Mouse (Mus musculus): Measurements from ENCODE around the gene Kcnk7. TPM values are rescaled to one million over a fixed set of nuclear protein-coding genes. Genes with fewer than 3 reads are reported as not detected.

Kcnk7 gene
- polyA plus RNA-seq, 1 experiment = not detected

DNA sequence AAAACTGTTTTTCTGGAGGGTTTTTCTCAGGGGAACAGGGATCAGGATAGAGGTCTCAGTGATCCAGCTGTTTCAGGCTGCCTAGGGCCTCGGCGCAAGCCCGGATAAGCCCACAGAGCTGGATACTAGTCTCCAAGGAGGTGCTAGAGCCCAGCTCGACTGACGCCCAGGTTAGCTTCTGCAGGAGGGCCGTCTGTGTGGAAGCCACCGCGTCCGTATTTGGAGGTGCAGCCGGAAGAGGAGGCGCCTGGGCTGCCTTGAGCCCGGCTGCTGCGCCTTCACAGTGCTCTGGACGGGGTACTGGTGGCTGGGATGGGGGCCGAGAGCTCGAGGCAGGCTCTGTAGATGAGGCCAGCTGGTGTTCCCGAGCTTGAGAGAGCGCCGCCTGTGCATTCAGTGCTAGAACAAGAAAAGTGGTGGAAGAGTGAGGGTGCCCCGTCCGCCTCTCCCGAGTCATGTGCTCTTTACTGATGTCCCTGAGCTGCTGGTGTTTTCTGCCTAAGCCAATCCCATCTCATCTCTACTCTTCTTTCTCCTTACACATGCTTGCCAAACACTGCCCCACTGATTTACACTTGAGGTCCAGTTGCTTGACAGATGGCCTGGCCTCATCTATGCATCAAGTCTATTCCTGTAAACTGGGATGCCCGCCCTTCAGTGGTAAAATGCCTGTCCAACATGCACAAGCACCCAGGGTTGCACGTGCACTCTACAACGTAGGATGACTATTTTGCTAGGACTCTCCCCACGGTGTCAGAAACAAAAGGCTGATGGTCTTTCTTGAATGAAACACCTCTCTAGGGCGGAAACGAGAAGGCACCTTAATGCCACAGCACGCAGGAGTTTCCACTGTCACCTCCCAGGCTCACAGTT, 26.4 kb downstream of the Kcnk7 start:
- Histone ChIP-seq H3K9me3 (no peaks in the 10 kb centered on the region), H3K27me3 (replicated peaks) (peaks cover 15% of the 10 kb centered on the region), H3K36me3 (replicated peaks; ENCODE audit: low read length) (peaks cover 10% of the 10 kb centered on the region), H3K4me3 (replicated peaks) (peak overlapping the region; percentile 97), H3K4me1 (peaks cover 61% of the 10 kb centered on the region)
- TF ChIP-seq GATA1 (IDR thresholded peaks at IDR 0.05; ENCODE audit: borderline replicate concordance, low read length) (no peak), FLI1 (IDR thresholded peaks at IDR 0.05; ENCODE audit: low read length) (no peak)

- H3K4me1 ChIP-seq = peaks cover 60% of the 10 kb centered on the region
- H3K4me3 ChIP-seq (replicated peaks) = peak overlapping the region; percentile 97
- peaks cover 10% of the 10 kb centered on the region for H3K36me3 ChIP-seq (replicated peaks; ENCODE audit: low read length)
- peaks cover 21% of the 10 kb centered on the region for H3K27me3 ChIP-seq (replicated peaks)
- H3K9me3 ChIP-seq = no peaks in the 10 kb centered on the region
- TF ChIP-seq GATA1 (IDR thresholded peaks at IDR 0.05; ENCODE audit: borderline replicate concordance, low read length) (no peak), FLI1 (IDR thresholded peaks at IDR 0.05; ENCODE audit: low read length) (peak; percentile 85; the same call in 1 of the 2 replicates)
These were observed 27.3 kb downstream of the Kcnk7 start for GRCm38 (mm10) chr19:5731264-5731978.

DNA sequence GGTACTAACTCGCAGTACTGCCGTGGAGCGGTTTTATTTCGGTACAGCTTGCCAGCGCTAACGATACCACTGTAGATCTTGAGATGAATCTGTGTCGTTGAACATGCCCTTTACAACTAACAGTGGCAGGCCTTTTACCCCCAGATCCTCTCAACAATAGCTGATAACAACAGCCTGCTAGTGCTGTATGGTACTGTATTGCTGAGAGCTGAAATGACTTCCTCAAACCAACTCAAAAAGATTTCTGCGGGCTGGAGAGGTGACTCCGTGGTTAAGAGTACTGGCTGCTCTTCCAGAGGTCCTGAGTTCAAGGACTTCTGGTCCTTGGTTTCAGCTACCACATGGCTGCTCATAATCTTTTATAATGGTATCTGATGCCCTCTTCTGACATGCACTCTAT, 30.2 kb downstream of the Kcnk7 start:
- H3K36me3 ChIP-seq (replicated peaks; ENCODE audit: low read length) = peaks cover 6% of the 10 kb centered on the region
- no peaks in the 10 kb centered on the region for H3K9me3 ChIP-seq
- H3K27me3 ChIP-seq (replicated peaks) = peaks cover 41% of the 10 kb centered on the region
- H3K4me1 ChIP-seq = peaks cover 34% of the 10 kb centered on the region
- TF ChIP-seq FLI1 (IDR thresholded peaks at IDR 0.05; ENCODE audit: low read length) (no peak), GATA1 (IDR thresholded peaks at IDR 0.05; ENCODE audit: borderline replicate concordance, low read length) (no peak)
- H3K4me3 ChIP-seq (replicated peaks) = no peak overlapping the region

DNA sequence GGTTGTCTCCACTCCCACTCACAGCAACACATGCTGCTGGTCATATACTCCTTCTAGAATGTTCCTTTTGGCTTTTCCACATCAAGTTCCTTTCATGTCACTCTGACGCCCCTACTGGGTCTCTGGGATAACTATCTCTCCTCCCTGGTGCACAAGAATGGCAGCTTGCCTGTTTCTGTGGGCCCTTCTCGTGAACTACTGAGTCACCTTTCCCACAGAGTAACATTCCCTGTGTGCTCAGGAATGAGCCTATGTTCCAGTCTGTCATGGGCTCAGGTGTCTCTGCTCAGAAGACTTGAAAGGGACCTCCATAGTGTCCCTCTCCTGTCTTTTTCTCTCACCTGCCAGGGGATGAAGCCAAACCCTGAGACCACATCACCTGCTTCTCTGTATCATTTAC, 35.3 kb downstream of the Kcnk7 start:
- H3K9me3 ChIP-seq = no peaks in the 10 kb centered on the region
- no peak for TF ChIP-seq FLI1 (IDR thresholded peaks at IDR 0.05; ENCODE audit: low read length)
- no peak for TF ChIP-seq GATA1 (IDR thresholded peaks at IDR 0.05; ENCODE audit: borderline replicate concordance, low read length)
- H3K27me3 ChIP-seq (replicated peaks) = peaks cover 88% of the 10 kb centered on the region
- no peak overlapping the region for H3K4me3 ChIP-seq (replicated peaks)
- H3K4me1 ChIP-seq = peaks cover 30% of the 10 kb centered on the region
- no peaks in the 10 kb centered on the region for H3K36me3 ChIP-seq (replicated peaks; ENCODE audit: low read length)

DNA sequence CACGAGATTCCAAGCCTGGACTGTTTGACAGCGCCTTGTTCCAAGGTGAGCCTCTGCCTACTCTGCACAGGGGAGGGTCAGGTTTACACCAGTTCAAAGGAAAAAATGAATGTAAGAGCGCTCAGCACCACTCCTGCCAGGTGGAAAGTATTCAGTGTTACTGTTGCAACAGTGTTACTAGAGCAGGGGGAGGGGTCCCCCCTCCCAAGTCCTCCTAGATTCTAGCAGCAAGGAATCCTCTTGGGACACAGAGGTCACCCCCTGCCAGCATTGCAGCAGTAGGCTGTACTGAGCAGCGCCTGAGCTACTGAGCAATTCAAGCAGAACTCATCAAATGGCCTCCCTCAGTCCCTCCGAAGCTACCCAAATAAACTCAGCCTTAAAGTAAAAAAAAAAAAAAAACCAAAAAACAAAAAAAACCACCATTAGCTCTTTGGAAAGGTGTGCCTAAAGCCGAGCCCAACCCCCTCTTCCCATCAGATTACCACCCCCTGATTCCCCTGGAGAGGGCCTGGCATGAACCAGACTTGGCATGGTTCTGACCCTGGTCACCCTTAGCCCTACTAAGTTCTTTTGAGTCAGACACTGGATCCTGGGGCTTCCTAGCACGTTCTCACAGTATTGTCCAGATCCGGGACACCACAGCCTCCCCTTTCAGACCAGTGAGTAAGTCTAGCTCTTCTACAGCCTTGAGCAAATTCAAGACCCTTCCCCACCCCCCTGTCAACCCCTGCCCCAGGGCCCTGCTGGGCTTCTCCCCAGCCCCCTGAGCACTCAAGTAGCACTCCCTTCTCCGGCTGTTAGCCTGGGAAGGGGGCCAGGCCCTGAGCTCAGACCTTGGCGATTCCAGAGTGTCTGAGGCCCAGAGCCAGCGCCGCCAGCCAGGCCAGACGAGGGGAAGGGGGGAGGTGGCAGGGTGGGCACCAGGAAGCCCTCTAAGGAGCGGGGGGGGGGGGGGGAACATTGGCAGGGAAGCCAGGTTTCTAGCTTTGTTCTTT, 36.5 kb downstream of the Kcnk7 start, which contains the start of gene Ltbp3:
Ltbp3 (plus strand) TSS at position 585 of the 998 bp plus-strand sequence.
- Histone ChIP-seq H3K27me3 (replicated peaks) (peaks cover 88% of the 10 kb centered on the region), H3K9me3 (no peaks in the 10 kb centered on the region), H3K4me3 (replicated peaks) (peak within 1 kb of the TSS; percentile 90), H3K4me1 (peaks cover 34% of the 10 kb centered on the region), H3K36me3 (replicated peaks; ENCODE audit: low read length) (no peaks in the 10 kb centered on the region)
- no peak for TF ChIP-seq FLI1 (IDR thresholded peaks at IDR 0.05; ENCODE audit: low read length)
- TF ChIP-seq GATA1 (IDR thresholded peaks at IDR 0.05; ENCODE audit: borderline replicate concordance, low read length) = no peak

DNA sequence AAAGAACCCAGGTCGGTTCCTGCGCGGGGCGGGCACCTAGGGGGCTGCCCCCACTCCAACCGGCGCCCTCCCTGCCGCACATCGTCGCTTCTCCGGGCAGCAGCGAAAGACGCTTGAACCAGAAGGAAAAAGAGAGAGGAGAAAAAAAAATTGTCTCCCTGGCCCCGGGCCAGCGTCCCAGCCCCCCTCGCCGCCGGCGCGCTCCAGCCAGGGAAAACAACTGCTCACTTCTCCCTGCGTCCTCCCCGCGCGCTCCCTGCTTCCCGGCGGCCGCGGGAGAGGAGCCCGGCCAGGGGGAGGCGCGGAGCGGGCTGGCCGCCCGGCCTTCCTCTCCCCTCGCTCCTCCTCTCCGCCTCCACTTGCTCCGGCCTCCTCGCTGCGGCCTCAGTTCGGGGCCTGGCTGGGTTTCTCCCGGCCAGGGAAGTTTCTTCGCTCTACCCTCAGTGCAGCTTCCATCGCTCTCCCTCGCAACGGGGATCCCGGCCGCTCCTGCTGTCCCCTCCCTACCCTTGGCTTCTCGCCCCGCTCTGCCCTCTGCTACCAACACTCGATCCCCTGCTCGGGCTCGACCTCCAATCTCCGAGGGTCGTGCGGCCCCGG, 37.6 kb downstream of the Kcnk7 start:
- Histone ChIP-seq H3K9me3 (no peaks in the 10 kb centered on the region), H3K4me1 (peaks cover 46% of the 10 kb centered on the region), H3K27me3 (replicated peaks) (peaks cover 91% of the 10 kb centered on the region), H3K36me3 (replicated peaks; ENCODE audit: low read length) (no peaks in the 10 kb centered on the region), H3K4me3 (replicated peaks) (peak overlapping the region; percentile 90)
- TF ChIP-seq FLI1 (IDR thresholded peaks at IDR 0.05; ENCODE audit: low read length) (no peak), GATA1 (IDR thresholded peaks at IDR 0.05; ENCODE audit: borderline replicate concordance, low read length) (no peak)

DNA sequence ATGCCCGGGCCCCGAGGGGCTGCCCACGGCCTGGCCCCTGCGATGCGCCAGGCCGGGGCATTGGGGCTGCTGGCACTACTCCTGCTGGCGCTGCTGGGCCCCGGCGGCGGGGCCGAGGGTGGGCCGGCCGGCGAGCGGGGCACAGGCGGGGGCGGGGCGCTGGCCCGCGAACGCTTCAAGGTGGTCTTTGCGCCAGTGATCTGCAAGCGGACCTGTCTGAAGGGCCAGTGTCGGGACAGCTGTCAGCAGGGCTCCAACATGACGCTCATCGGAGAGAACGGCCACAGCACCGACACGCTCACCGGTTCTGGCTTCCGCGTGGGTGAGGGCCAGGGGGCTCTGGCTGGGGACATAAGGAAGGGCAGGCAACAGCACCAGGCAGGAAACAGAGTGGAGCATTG, 38.1 kb downstream of the Kcnk7 start:
- TF ChIP-seq FLI1 (IDR thresholded peaks at IDR 0.05; ENCODE audit: low read length) (no peak), GATA1 (IDR thresholded peaks at IDR 0.05; ENCODE audit: borderline replicate concordance, low read length) (no peak)
- no peaks in the 10 kb centered on the region for H3K9me3 ChIP-seq
- H3K4me1 ChIP-seq = peaks cover 51% of the 10 kb centered on the region
- peaks cover 91% of the 10 kb centered on the region for H3K27me3 ChIP-seq (replicated peaks)
- H3K4me3 ChIP-seq (replicated peaks) = peak overlapping the region; percentile 90
- no peaks in the 10 kb centered on the region for H3K36me3 ChIP-seq (replicated peaks; ENCODE audit: low read length)

DNA sequence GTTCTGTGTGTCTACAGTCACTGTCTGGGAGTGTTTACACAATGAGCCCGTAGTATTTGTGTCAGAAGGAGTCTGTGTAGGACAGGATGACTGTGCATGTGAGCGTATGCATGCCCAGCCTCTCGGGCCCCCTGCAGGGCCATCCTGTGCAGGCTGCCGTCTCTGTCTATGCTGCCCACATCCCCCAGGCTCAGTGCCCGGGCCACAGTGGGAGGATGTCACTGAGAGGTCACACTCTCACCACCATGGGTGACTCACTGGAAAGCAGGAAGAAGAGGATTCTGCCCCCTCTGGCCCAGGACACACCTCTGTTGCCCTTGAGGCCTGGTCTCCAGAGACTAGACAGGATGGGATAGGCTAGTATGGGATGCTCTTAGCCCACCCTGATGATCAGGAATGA, 39.4 kb downstream of the Kcnk7 start:
- Histone ChIP-seq H3K4me3 (replicated peaks) (peak overlapping the region; percentile 34), H3K4me1 (peaks cover 54% of the 10 kb centered on the region), H3K27me3 (replicated peaks) (peaks cover 97% of the 10 kb centered on the region), H3K36me3 (replicated peaks; ENCODE audit: low read length) (no peaks in the 10 kb centered on the region), H3K9me3 (no peaks in the 10 kb centered on the region)
- TF ChIP-seq GATA1 (IDR thresholded peaks at IDR 0.05; ENCODE audit: borderline replicate concordance, low read length) (no peak), FLI1 (IDR thresholded peaks at IDR 0.05; ENCODE audit: low read length) (no peak)
